Mouse (Mus musculus): Measurements from ENCODE around the gene U2surp. TPM values are rescaled to one million over a fixed set of nuclear protein-coding genes. Genes with fewer than 3 reads are reported as not detected.
A peak's percentile ranks its signal among the peaks of the same experiment; 100 is the strongest.
"Not testable (repeated sequence)": the region's sequence is repeated elsewhere in the genome, so short reads cannot be mapped to it uniquely, and the experiment has no call there.

Gene U2surp
- polyA plus RNA-seq, 1 experiment from 2014 or later: 130 TPM

GRCm38 (mm10) chr9:95522561-95522960, 10.8 kb upstream of the U2surp start:
- Histone ChIP-seq H3K27me3 (ENCODE audit: low read depth, poor library complexity, severe bottlenecking) (no peaks in the 10 kb centered on the region), H3K36me3 (no peaks in the 10 kb centered on the region), H3K27ac (no peak overlapping the region), H3K4me1 (no peaks in the 10 kb centered on the region), H3K9me3 (replicated peaks) (no peaks in the 10 kb centered on the region), H3K4me3 (no peak overlapping the region)
- DNase-seq (ENCODE audit: low spot score): no peak
- WGBS: 96% methylated on average over 2 of the region's 2 CpGs

- DNase-seq (ENCODE audit: low spot score): peak; percentile 39
- no peak overlapping the region for H3K4me3 ChIP-seq
- no peaks in the 10 kb centered on the region for H3K4me1 ChIP-seq
- no peak overlapping the region for H3K27ac ChIP-seq
- H3K9me3 ChIP-seq (replicated peaks): no peaks in the 10 kb centered on the region
- H3K27me3 ChIP-seq (ENCODE audit: low read depth, poor library complexity, severe bottlenecking): no peaks in the 10 kb centered on the region
- 55% methylated on average over 10 of the region's 10 CpGs for WGBS
- H3K36me3 ChIP-seq: no peaks in the 10 kb centered on the region
Measured at GRCm38 (mm10) chr9:95521566-95521965, 9.8 kb upstream of the U2surp start.

GRCm38 (mm10) chr9:95521031-95521430, 9.2 kb upstream of the U2surp start:
- no peak overlapping the region for H3K4me3 ChIP-seq
- no peaks in the 10 kb centered on the region for H3K27me3 ChIP-seq (ENCODE audit: low read depth, poor library complexity, severe bottlenecking)
- 94% methylated on average over 8 of the region's 8 CpGs for WGBS

GRCm38 (mm10) chr9:95520563-95520962, 8.8 kb upstream of the U2surp start:
- Histone ChIP-seq H3K4me1 (no peaks in the 10 kb centered on the region), H3K36me3 (no peaks in the 10 kb centered on the region), H3K27me3 (ENCODE audit: low read depth, poor library complexity, severe bottlenecking) (no peaks in the 10 kb centered on the region), H3K4me3 (no peak overlapping the region), H3K9me3 (replicated peaks) (no peaks in the 10 kb centered on the region), H3K27ac (no peak overlapping the region)
- no peak for DNase-seq (ENCODE audit: low spot score)
- WGBS: 90% methylated on average over 5 of the region's 5 CpGs

More at GRCm38 (mm10) chr9:95521031-95521430, 9.2 kb upstream of the U2surp start:
- H3K36me3 ChIP-seq: no peaks in the 10 kb centered on the region
- DNase-seq (ENCODE audit: low spot score): no peak
- no peak overlapping the region for H3K27ac ChIP-seq
- H3K4me1 ChIP-seq: no peaks in the 10 kb centered on the region
- no peaks in the 10 kb centered on the region for H3K9me3 ChIP-seq (replicated peaks)

GRCm38 (mm10) chr9:95514361-95514760, 2.6 kb upstream of the U2surp start:
- not testable (repeated sequence) for H3K27me3 ChIP-seq (ENCODE audit: low read depth, poor library complexity, severe bottlenecking); H3K9me3 ChIP-seq (replicated peaks); H3K4me3 ChIP-seq; DNase-seq (ENCODE audit: low spot score); H3K27ac ChIP-seq; H3K36me3 ChIP-seq
- 88% methylated on average over 3 of the region's 3 CpGs for WGBS
- H3K4me1 ChIP-seq: peaks cover 15% of the 10 kb centered on the region

- 97% methylated on average over 2 of the region's 2 CpGs for WGBS
- no peaks in the 10 kb centered on the region for H3K9me3 ChIP-seq (replicated peaks)
- H3K27me3 ChIP-seq (ENCODE audit: low read depth, poor library complexity, severe bottlenecking): no peaks in the 10 kb centered on the region
- no peak for DNase-seq (ENCODE audit: low spot score)
- H3K4me1 ChIP-seq: peaks cover 15% of the 10 kb centered on the region
- no peak overlapping the region for H3K27ac ChIP-seq
- H3K4me3 ChIP-seq: no peak overlapping the region
- peaks cover 3% of the 10 kb centered on the region for H3K36me3 ChIP-seq
Measured at GRCm38 (mm10) chr9:95513776-95514175, 2.0 kb upstream of the U2surp start.

- H3K36me3 ChIP-seq: peaks cover 13% of the 10 kb centered on the region
- H3K27ac ChIP-seq: peak overlapping the region; percentile 97
- no peak for DNase-seq (ENCODE audit: low spot score)
- H3K4me3 ChIP-seq: peak overlapping the region; percentile 87
- 28% methylated on average over 15 of the region's 15 CpGs for WGBS
- no peaks in the 10 kb centered on the region for H3K9me3 ChIP-seq (replicated peaks)
- no peaks in the 10 kb centered on the region for H3K27me3 ChIP-seq (ENCODE audit: low read depth, poor library complexity, severe bottlenecking)
- H3K4me1 ChIP-seq: peaks cover 15% of the 10 kb centered on the region
Measured at GRCm38 (mm10) chr9:95512331-95513030, 685 bp upstream of the U2surp start.

GRCm38 (mm10) chr9:95510693-95511404, 947 bp downstream of the U2surp start:
- H3K27ac ChIP-seq: peak overlapping the region; percentile 97
- H3K9me3 ChIP-seq (replicated peaks): no peaks in the 10 kb centered on the region

GRCm38 (mm10) chr9:95505666-95506065, 6.1 kb downstream of the U2surp start:
- no peaks in the 10 kb centered on the region for H3K9me3 ChIP-seq (replicated peaks)
- no peak overlapping the region for H3K27ac ChIP-seq
- H3K4me1 ChIP-seq: peaks cover 5% of the 10 kb centered on the region
- DNase-seq (ENCODE audit: low spot score): no peak
- no peaks in the 10 kb centered on the region for H3K27me3 ChIP-seq (ENCODE audit: low read depth, poor library complexity, severe bottlenecking)
- 92% methylated on average over 3 of the region's 3 CpGs for WGBS
- peaks cover 23% of the 10 kb centered on the region for H3K36me3 ChIP-seq
- H3K4me3 ChIP-seq: no peak overlapping the region

More at GRCm38 (mm10) chr9:95510693-95511404, 947 bp downstream of the U2surp start:
- Histone ChIP-seq H3K4me3 (peak overlapping the region; percentile 87), H3K4me1 (peaks cover 15% of the 10 kb centered on the region), H3K36me3 (peaks cover 13% of the 10 kb centered on the region), H3K27me3 (ENCODE audit: low read depth, poor library complexity, severe bottlenecking) (no peaks in the 10 kb centered on the region)
- WGBS: 6% methylated on average over 21 of the region's 21 CpGs
- DNase-seq (ENCODE audit: low spot score): no peak

GRCm38 (mm10) chr9:95499848-95500247, 11.9 kb downstream of the U2surp start:
- no peaks in the 10 kb centered on the region for H3K4me1 ChIP-seq
- H3K27ac ChIP-seq: no peak overlapping the region
- H3K9me3 ChIP-seq (replicated peaks): no peaks in the 10 kb centered on the region
- H3K36me3 ChIP-seq: peaks cover 45% of the 10 kb centered on the region
- DNase-seq (ENCODE audit: low spot score): no peak
- H3K27me3 ChIP-seq (ENCODE audit: low read depth, poor library complexity, severe bottlenecking): no peaks in the 10 kb centered on the region
- H3K4me3 ChIP-seq: no peak overlapping the region

- 89% methylated on average over 1 of the region's 1 CpGs for WGBS
- Histone ChIP-seq H3K36me3 (peaks cover 70% of the 10 kb centered on the region), H3K4me3 (no peak overlapping the region), H3K9me3 (replicated peaks) (no peaks in the 10 kb centered on the region), H3K4me1 (no peaks in the 10 kb centered on the region), H3K27me3 (ENCODE audit: low read depth, poor library complexity, severe bottlenecking) (no peaks in the 10 kb centered on the region), H3K27ac (no peak overlapping the region)
- no peak for DNase-seq (ENCODE audit: low spot score)
Measured at GRCm38 (mm10) chr9:95495038-95495437, 16.8 kb downstream of the U2surp start.

- Histone ChIP-seq H3K36me3 (peaks cover 76% of the 10 kb centered on the region), H3K4me1 (no peaks in the 10 kb centered on the region), H3K27me3 (ENCODE audit: low read depth, poor library complexity, severe bottlenecking) (no peaks in the 10 kb centered on the region), H3K9me3 (replicated peaks) (no peaks in the 10 kb centered on the region), H3K27ac (no peak overlapping the region), H3K4me3 (no peak overlapping the region)
- DNase-seq (ENCODE audit: low spot score): no peak
- WGBS: 96% methylated on average over 3 of the region's 3 CpGs
Measured at GRCm38 (mm10) chr9:95493393-95493792, 18.4 kb downstream of the U2surp start.

GRCm38 (mm10) chr9:95490003-95490402, 21.8 kb downstream of the U2surp start:
- Histone ChIP-seq H3K27ac (no peak overlapping the region), H3K36me3 (peaks cover 81% of the 10 kb centered on the region), H3K4me3 (no peak overlapping the region), H3K9me3 (replicated peaks) (no peaks in the 10 kb centered on the region), H3K4me1 (no peaks in the 10 kb centered on the region), H3K27me3 (ENCODE audit: low read depth, poor library complexity, severe bottlenecking) (no peaks in the 10 kb centered on the region)
- 96% methylated on average over 3 of the region's 3 CpGs for WGBS
- no peak for DNase-seq (ENCODE audit: low spot score)

Data from limb, embryonic 10.5 days (tissue).